Mouse (Mus musculus): ENCODE measurements around the gene Gm49388. TPM values are rescaled to one million over a fixed set of nuclear protein-coding genes. Genes with fewer than 3 reads are reported as not detected.

Gene Gm49388
- polyA plus RNA-seq, 1 experiment: 1.4 TPM

GRCm38 (mm10) chr7:127814241-127814921 lies 29.0 kb downstream of the Gm49388 start:
- H3K79me3 ChIP-seq (ENCODE audit: low read depth): no peaks in the 10 kb centered on the region
- peaks cover 4% of the 10 kb centered on the region for H3K27me3 ChIP-seq (ENCODE audit: control insufficient read depth, insufficient read depth, insufficient read length)
- H3K4me3 ChIP-seq (ENCODE audit: insufficient read depth, poor library complexity, severe bottlenecking): no peak overlapping the region
- no peaks in the 10 kb centered on the region for H3K36me3 ChIP-seq (ENCODE audit: control insufficient read depth, insufficient read depth)
- no peak for TF ChIP-seq CEBPB (IDR thresholded peaks at IDR 0.05; ENCODE audit: low read depth)
- no peak for TF ChIP-seq MAX (IDR thresholded peaks at IDR 0.05)
- no peak for TF ChIP-seq CTCF (IDR thresholded peaks at IDR 0.05; ENCODE audit: control insufficient read depth, insufficient read depth, insufficient read length)
- no peak for TF ChIP-seq MYOG (IDR thresholded peaks at IDR 0.05; ENCODE audit: control insufficient read depth, extremely low read depth, insufficient read length)
- TF ChIP-seq USF1 (IDR thresholded peaks at IDR 0.05; ENCODE audit: low read depth): no peak
- no peak overlapping the region for H3ac ChIP-seq (ENCODE audit: control insufficient read depth, insufficient read length, low read depth)
- no peaks in the 10 kb centered on the region for H3K79me2 ChIP-seq (ENCODE audit: control insufficient read depth, insufficient read depth)

- TF ChIP-seq CTCF (IDR thresholded peaks at IDR 0.05; ENCODE audit: control insufficient read depth, insufficient read depth, insufficient read length): no peak
- TF ChIP-seq MYOD1 (IDR thresholded peaks at IDR 0.05; ENCODE audit: control insufficient read depth, insufficient read length, low read depth): no peak
- no peak for TF ChIP-seq MYOG (IDR thresholded peaks at IDR 0.05; ENCODE audit: control insufficient read depth, extremely low read depth, insufficient read length)
- no peak for TF ChIP-seq FOSL1 (IDR thresholded peaks at IDR 0.05; ENCODE audit: insufficient read depth, low read length, poor library complexity, severe bottlenecking)
- no peak for TF ChIP-seq MAX (IDR thresholded peaks at IDR 0.05)
- no peak for TF ChIP-seq USF1 (IDR thresholded peaks at IDR 0.05; ENCODE audit: low read depth)
- no peak for TF ChIP-seq CEBPB (IDR thresholded peaks at IDR 0.05; ENCODE audit: low read depth)
- Histone ChIP-seq H3K79me2 (ENCODE audit: control insufficient read depth, insufficient read depth) (no peaks in the 10 kb centered on the region), H3ac (ENCODE audit: control insufficient read depth, insufficient read length, low read depth) (no peak overlapping the region), H3K79me3 (ENCODE audit: low read depth) (no peaks in the 10 kb centered on the region), H3K4me3 (ENCODE audit: insufficient read depth, poor library complexity, severe bottlenecking) (no peak overlapping the region), H3K27me3 (ENCODE audit: control insufficient read depth, insufficient read depth, insufficient read length) (peaks cover 4% of the 10 kb centered on the region), H3K36me3 (ENCODE audit: control insufficient read depth, insufficient read depth) (no peaks in the 10 kb centered on the region)
Measured at GRCm38 (mm10) chr7:127815116-127815665, 29.8 kb downstream of the Gm49388 start.

- no peaks in the 10 kb centered on the region for H3K79me2 ChIP-seq (ENCODE audit: control insufficient read depth, insufficient read depth)
- TF ChIP-seq CTCF (IDR thresholded peaks at IDR 0.05; ENCODE audit: control insufficient read depth, insufficient read depth, insufficient read length) (peak; percentile 42), MYOG (IDR thresholded peaks at IDR 0.05; ENCODE audit: control insufficient read depth, extremely low read depth, insufficient read length) (no peak), MAX (IDR thresholded peaks at IDR 0.05) (no peak)
- H3ac ChIP-seq (ENCODE audit: control insufficient read depth, insufficient read length, low read depth): no peak overlapping the region
- H3K27me3 ChIP-seq (ENCODE audit: control insufficient read depth, insufficient read depth, insufficient read length): no peaks in the 10 kb centered on the region
- no peaks in the 10 kb centered on the region for H3K36me3 ChIP-seq (ENCODE audit: control insufficient read depth, insufficient read depth)
- no peak overlapping the region for H3K4me3 ChIP-seq (ENCODE audit: insufficient read depth, poor library complexity, severe bottlenecking)
- no peaks in the 10 kb centered on the region for H3K79me3 ChIP-seq (ENCODE audit: low read depth)
Measured at GRCm38 (mm10) chr7:127815954-127816821, 30.8 kb downstream of the Gm49388 start.

- Histone ChIP-seq H3K79me3 (ENCODE audit: low read depth) (no peaks in the 10 kb centered on the region), H3K4me3 (ENCODE audit: insufficient read depth, poor library complexity, severe bottlenecking) (no peak overlapping the region), H3ac (ENCODE audit: control insufficient read depth, insufficient read length, low read depth) (no peak overlapping the region), H3K79me2 (ENCODE audit: control insufficient read depth, insufficient read depth) (no peaks in the 10 kb centered on the region), H3K27me3 (ENCODE audit: control insufficient read depth, insufficient read depth, insufficient read length) (no peaks in the 10 kb centered on the region), H3K36me3 (ENCODE audit: control insufficient read depth, insufficient read depth) (no peaks in the 10 kb centered on the region)
- TF ChIP-seq CTCF (IDR thresholded peaks at IDR 0.05; ENCODE audit: control insufficient read depth, insufficient read depth, insufficient read length) (no peak), MAX (IDR thresholded peaks at IDR 0.05) (no peak), CEBPB (IDR thresholded peaks at IDR 0.05; ENCODE audit: low read depth) (no peak), USF1 (IDR thresholded peaks at IDR 0.05; ENCODE audit: low read depth) (no peak), MYOG (IDR thresholded peaks at IDR 0.05; ENCODE audit: control insufficient read depth, extremely low read depth, insufficient read length) (no peak), FOSL1 (IDR thresholded peaks at IDR 0.05; ENCODE audit: insufficient read depth, low read length, poor library complexity, severe bottlenecking) (no peak), MYOD1 (IDR thresholded peaks at IDR 0.05; ENCODE audit: control insufficient read depth, insufficient read length, low read depth) (no peak)
Measured at GRCm38 (mm10) chr7:127817053-127817452, 31.6 kb downstream of the Gm49388 start.

- no peak for TF ChIP-seq FOSL1 (IDR thresholded peaks at IDR 0.05; ENCODE audit: insufficient read depth, low read length, poor library complexity, severe bottlenecking)
- TF ChIP-seq CEBPB (IDR thresholded peaks at IDR 0.05; ENCODE audit: low read depth): no peak
- no peak for TF ChIP-seq MYOG (IDR thresholded peaks at IDR 0.05; ENCODE audit: control insufficient read depth, extremely low read depth, insufficient read length)
- no peak for TF ChIP-seq MAX (IDR thresholded peaks at IDR 0.05)
- TF ChIP-seq CTCF (IDR thresholded peaks at IDR 0.05; ENCODE audit: control insufficient read depth, insufficient read depth, insufficient read length): no peak
- no peak overlapping the region for H3ac ChIP-seq (ENCODE audit: control insufficient read depth, insufficient read length, low read depth)
- no peak overlapping the region for H3K4me3 ChIP-seq (ENCODE audit: insufficient read depth, poor library complexity, severe bottlenecking)
Measured at GRCm38 (mm10) chr7:127817776-127818175, 32.4 kb downstream of the Gm49388 start.

More at GRCm38 (mm10) chr7:127817776-127818175, 32.4 kb downstream of the Gm49388 start:
- peaks cover under 1% of the 10 kb centered on the region for H3K27me3 ChIP-seq (ENCODE audit: control insufficient read depth, insufficient read depth, insufficient read length)
- no peaks in the 10 kb centered on the region for H3K79me2 ChIP-seq (ENCODE audit: control insufficient read depth, insufficient read depth)
- no peaks in the 10 kb centered on the region for H3K36me3 ChIP-seq (ENCODE audit: control insufficient read depth, insufficient read depth)
- H3K79me3 ChIP-seq (ENCODE audit: low read depth): no peaks in the 10 kb centered on the region

Measured in C2C12 (cell line).